Mouse (Mus musculus) adrenal gland, postnatal 25 days (tissue): Measurements from ENCODE around the gene Pxdc1. TPM values are rescaled to one million over a fixed set of nuclear protein-coding genes. Genes with fewer than 3 reads are reported as not detected.

ENCODE experiments used
- DNase-seq: peaks from one replicate; pipeline ENCODE4 v3.0.0; 2021; ENCODE audit warnings: mixed read lengths
- long read RNA-seq: library from polyadenylated mRNA; stranded (forward); transcript quantifications from one replicate; pipeline ENCODE4 v2.0.0, GENCODE M21; 2021
- total RNA-seq: library from RNA; stranded (reverse); gene quantifications from 2 replicates; pipeline ENCODE4 v1.2.3, GENCODE M21; 2021

The Pxdc1 gene
- 1.8 and 2.8 TPM in 2 replicates for total RNA-seq
- long read RNA-seq, transcript Pxdc1-202 (5 exons, 2,684 nt): major isoform, 50 of 58 reads
- long read RNA-seq, partial matches to known transcripts: 1 of 58 reads
- long read RNA-seq, other reads (novel, unspliced or antisense): 6 of 58 reads

DNA sequence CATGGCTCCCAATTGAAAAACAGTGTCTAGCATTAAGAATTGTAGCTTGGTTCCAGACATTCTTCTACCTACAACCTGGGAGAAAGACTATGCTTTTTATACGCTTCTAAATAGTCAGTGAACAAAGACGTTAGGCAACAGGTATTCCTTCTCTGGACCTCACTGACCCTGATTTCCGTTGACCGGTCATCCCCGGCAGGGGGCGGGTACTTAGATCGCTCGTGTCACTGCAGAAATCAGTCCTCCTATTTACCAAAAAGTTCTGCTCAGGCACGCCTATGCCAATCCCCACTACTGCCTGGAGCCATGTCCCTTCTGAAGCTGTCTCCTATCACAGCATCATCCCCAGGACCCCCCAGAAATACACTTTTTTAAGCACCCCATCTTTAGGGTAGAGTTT lies at the start of gene Pxdc1:
TSS of gene Pxdc1 (minus strand) at position 96 of the 400 bp plus-strand sequence.
- peak; percentile 15 for DNase-seq

GRCm38 (mm10) chr13:34700630-34701029 lies 47.3 kb upstream of the Pxdc1 start:
- no peak for DNase-seq

- DNase-seq: no peak
These were observed 46.8 kb upstream of the Pxdc1 start for GRCm38 (mm10) chr13:34700091-34700490.

GRCm38 (mm10) chr13:34696734-34697332 lies 43.5 kb upstream of the Pxdc1 start:
- no peak for DNase-seq

- DNase-seq: no peak
These were observed 39.8 kb upstream of the Pxdc1 start for GRCm38 (mm10) chr13:34693111-34693510.

GRCm38 (mm10) chr13:34691049-34691448 lies 37.8 kb upstream of the Pxdc1 start:
- no peak for DNase-seq

DNA sequence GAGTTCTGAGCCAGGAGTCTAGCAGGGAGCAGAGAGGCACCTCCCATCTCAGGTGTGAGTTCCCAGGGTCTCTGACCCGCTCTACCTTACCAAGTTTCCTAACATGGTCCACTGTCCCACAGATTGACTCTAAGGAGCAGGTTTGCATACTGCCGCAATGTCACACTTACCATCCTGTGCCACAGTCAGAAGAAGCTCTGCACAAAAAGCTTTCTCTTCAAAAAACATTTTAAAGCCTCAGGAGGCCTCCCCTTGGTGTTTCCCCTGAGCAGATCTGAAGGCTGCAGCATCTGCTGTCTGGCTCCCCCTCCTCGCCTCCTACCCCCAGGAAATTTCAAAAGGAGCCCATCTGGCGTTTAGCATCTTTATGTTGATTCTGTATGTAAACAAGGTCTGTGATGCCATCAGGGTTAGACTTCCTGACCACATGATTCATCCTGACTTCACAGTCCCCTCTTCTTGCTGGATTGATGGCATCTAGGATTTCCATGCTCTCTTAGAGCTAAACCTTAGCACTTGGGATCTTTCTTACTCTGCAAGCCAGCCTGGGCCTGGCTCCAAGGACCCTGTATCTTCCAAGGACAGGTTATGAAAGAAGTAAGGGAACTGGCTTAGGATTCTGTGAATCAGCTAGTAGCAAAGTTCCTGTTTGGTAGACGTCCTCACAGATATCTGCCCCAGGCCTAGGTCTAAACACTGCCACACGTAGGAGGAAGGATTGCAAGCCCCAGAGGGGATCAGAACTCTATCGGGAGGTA lies 31.9 kb upstream of the Pxdc1 start:
- peak; percentile 30 for DNase-seq

DNA sequence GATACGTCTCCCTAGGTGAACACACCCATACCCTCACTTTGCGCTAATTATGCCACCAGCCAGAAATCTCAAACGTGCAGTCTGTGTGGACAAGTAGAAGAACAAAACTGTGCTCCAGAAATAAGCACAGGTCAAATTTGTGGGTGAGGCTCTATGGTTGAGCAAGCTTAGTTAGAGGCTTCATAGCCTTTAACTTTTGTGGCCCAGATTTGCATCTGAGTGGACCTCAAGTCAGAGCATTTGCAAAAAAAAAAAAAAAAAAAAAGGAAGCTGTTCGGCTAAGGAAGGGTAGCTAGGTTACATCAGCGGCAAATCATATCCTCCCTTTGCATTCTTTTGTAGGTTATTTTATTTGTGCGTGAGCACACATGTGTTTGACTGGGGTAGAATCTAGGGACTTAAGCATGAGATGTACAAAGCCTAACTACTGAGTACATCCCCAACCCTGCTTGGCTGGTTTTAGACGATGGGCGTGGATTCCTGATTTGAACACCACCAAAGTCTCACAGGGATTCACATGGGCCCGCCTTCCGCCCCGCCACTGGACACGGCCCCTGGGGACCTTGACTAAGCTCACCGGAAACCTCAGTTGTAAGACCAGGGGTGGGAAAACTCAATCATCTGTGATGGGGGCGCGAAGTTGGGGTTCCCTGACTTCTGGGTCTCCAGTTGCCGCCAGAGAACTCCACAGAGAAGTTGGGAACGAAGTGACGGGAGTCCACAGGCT lies 30.6 kb upstream of the Pxdc1 start:
- no peak for DNase-seq

DNA sequence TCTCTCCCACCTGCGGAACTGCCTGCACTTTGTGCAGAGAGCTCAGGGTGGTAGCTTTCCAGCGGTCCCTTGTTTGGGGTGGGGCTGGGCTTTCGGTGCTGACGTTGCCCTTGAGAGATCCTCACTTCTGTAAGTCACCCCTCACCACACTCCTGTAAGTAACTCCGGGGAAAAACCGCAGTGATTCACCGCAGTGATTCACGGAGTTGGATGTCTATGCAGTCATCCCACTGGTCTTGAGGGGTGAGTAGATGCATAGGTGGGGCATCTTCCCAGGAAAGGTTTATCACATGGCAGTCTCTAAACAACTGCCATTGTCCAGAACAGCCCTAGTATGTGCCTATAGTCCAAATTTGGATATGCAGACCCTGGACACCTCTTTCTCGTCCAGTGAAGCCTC lies 30.0 kb upstream of the Pxdc1 start:
- DNase-seq: no peak

DNA sequence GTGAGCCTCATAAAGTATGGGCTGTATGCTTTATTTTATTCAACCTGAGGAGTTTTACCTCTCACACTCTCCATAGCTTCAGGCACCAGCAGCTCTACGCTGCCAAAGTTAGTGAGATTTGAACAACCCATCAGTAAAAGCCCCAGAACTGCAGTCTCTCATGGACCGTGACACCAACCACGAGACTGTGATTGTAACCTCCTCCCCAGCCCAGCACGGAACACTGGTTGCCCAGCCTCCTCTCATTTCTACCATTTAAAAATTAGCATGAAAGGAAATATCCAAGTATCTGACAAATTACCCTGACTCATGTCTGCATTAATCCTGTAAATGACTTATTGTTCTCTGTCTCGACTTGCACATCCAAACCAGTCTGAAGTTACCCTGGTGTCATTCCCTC lies 23.2 kb upstream of the Pxdc1 start:
- DNase-seq: no peak

DNA sequence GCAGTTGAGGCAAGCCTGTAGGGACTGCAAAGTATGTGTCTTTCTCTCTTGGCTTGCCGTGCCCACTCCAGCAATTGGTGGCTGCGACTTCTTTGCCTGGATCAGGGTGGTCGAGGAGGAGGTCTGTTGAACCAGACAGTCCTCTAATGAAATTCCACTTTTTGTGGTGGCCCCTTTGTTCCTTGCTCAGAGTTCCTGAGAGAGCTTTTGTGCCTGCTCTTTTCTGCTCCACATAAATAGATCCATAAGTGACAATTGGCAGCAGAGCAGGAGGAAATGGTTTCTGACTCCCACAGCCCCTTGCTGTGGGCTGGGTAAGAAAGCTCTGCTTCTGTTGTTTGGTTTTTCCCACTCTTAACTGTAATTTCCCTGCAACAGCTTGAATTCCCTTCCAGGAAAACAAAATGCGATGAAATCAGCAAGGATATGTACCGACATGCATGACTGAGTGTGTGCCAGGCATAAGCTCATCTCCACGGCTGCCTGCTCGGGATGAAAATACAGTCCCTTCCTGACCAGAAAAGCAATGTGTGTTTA lies 22.6 kb upstream of the Pxdc1 start:
- no peak for DNase-seq

DNA sequence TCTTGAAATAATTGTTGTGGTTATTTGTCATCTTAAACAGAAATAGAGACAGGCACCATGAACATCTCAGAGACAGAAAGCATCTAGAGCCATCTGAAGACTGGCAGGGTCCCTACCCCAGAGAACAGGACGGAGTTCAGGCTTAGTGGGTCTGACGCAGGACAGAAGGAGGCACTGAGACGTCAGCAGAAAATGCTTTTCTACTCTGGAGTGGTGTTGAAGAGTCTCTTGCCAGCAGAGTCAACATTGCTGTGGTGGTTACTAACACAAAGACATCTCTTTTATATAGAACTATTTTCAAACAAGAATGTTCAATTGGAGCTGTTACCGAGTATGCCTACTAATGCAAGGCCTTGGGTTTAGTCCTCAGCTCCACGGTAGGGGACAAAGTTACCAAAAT lies 20.1 kb upstream of the Pxdc1 start:
- DNase-seq: no peak

DNA sequence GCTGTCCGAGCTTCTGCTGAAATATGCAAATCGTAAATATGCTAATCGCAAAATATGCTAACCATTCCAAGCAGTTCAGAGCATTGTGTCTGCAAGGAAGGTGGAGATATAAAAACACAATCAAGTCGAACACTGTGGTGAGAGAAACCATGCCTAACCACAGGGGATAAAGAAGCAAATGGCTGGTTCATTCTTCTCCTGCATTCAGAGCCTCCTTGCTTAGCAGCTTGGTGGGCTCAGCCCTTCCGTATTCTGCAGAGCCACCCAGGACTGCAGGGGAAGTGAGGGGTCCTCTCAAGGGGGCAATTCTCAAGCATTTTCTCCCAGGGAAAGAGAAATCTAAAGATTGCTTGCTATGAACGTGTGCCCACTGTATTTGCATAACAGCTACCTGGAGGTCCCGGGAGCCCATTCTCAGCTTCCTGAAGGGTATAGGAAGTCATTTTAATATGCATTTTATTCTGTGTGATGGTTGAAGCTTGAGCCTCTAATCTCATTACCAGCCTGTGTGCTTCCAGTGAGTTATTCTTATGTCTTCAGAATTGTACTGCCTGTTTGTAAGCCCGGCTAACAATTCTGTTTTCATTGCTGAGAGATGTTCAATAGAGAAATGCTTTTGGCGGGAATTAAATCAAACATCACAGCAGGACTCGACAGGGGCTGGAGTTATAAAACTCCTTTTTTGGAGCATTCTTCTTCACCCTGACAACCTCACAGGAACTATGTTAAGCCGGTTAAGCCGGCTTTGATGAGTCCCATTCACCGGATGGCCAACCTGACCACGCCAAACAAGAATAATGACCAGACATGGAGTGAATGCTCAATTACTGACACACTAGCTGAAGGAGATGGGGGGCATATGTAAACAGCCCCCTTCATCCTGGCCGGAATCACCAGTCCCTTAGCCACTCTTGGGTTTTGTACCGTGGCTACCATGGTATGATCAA lies 16.9 kb upstream of the Pxdc1 start:
- DNase-seq: no peak

DNA sequence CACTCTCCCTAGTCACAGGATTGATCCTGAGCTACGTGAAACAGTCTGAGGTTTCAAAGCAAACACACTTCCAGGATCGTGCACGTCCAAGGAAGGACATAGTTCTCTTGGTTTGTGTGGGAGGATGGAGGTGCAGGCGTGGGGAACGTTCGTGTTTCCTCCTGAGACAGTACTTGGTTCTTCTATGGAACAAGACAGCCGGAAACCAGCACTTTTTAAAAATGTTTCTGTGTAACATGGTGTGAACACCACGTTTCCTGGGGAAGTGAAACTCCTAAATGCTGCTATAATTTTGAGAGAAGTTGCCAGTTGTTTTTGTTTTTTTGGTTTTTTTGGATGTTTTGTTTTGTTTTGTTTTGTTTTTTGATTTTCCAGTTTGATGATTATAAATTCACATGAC lies 13.9 kb upstream of the Pxdc1 start:
- no peak for DNase-seq

- no peak for DNase-seq
These were observed 11.8 kb upstream of the Pxdc1 start for GRCm38 (mm10) chr13:34665074-34665473.

DNA sequence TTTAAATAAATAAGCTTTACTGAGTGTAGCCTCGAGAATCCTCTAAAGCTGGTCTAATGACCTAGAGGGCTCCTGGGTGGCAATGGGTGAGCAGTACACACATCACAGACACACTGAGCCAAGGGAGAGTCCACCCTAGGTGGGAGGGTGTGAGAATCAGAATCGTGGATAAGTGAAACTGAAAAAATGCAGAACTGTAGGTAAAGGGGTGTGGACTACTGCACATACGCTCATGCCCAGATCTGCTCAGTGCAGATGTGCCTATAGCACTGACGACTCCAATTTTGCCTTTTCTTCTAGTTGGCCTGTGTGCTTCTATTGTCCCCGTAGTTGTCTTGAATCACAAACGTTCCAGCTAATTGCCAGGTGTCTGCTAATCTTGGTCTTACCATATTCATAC lies 10.5 kb upstream of the Pxdc1 start:
- no peak for DNase-seq

DNA sequence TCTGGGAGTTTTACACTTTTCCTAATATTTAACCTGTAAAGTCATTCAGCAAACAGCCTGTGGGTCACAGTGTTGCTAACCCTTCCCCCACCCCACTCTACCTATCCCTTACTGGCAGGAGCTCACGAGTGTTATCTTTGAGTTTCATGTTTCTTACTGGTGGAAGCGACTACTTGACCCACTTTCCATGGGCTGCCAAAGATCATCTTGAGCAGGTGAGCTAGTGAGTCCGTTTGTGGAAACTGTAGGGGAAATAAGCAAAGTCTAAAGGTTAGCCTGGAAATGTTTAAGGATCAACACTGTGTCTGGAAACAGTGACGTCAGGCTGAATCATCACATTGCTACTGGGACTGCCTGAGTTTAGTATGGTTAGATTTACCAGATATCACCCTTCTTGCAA lies 6.2 kb upstream of the Pxdc1 start:
- no peak for DNase-seq

- no peak for DNase-seq
These were observed 3.1 kb upstream of the Pxdc1 start for GRCm38 (mm10) chr13:34656351-34656750.

- peak; percentile 64 for DNase-seq
These were observed 689 bp downstream of the Pxdc1 start for GRCm38 (mm10) chr13:34652353-34653241.

DNA sequence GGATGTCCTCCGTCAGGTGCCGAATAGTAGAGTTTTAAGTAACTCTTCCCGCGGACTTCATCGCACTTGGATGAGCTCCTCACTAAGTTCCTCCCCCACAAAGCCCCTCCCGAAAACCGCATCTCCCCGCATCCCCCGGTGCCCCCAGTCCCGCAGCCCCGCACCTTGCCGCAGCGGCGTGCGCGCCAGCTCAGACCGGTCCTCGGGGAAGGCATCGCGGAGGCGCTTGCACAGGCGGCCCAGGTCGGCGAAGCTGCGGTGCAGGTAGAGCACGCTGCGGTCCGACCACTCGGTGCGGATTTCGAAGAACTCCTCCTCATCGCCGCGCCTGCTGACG lies 1.3 kb downstream of the Pxdc1 start:
- DNase-seq: no peak

- peak; percentile 10 for DNase-seq
These were observed 1.8 kb downstream of the Pxdc1 start for GRCm38 (mm10) chr13:34651474-34651991.
